Mouse (Mus musculus) midbrain, postnatal 0 days (tissue): ENCODE results near the gene Igf2bp3. TPM values are rescaled to one million over a fixed set of nuclear protein-coding genes. Genes with fewer than 3 reads are reported as not detected.

ENCODE experiments used
- ATAC-seq: fragments of 200-750 bp; cut with Nextera tagmentation; 2 replicates; pipeline ENCODE4 v1.8.0; 2017; ENCODE audit warnings: moderate number of reproducible peaks, mild to moderate bottlenecking, moderate TSS enrichment, moderate library complexity; ENCODE audit not compliant: low FRiP score
- DNase-seq: peaks from one replicate; pipeline ENCODE4 v3.0.0-alpha.2; 2015; ENCODE audit warnings: low spot score
- H3K27ac ChIP-seq: fragments of 300-500 bp; sonication (generic); 2 replicates; pipeline ENCODE4 v1.5.1; 2014; ENCODE audit warnings: low read depth, mild to moderate bottlenecking, low read length, mixed read lengths
- H3K27me3 ChIP-seq: fragments of 300-500 bp; sonication (generic); 2 replicates; pipeline ENCODE4 v1.6.1; 2014; ENCODE audit warnings: low read length, control low read depth, mixed read lengths; ENCODE audit not compliant: insufficient read depth
- H3K36me3 ChIP-seq: fragments of 300-500 bp; sonication (generic); 2 replicates; pipeline ENCODE4 v1.6.1; 2014; ENCODE audit warnings: low read length, control low read depth, mixed read lengths; ENCODE audit not compliant: insufficient read depth
- H3K4me1 ChIP-seq: fragments of 300-500 bp; sonication (generic); 2 replicates; pipeline ENCODE4 v1.6.1; 2014; ENCODE audit warnings: mild to moderate bottlenecking, control low read depth, antibody characterized with exemption, low read length, mixed read lengths; ENCODE audit not compliant: insufficient read depth
- H3K4me2 ChIP-seq: fragments of 300-500 bp; sonication (generic); 2 replicates; pipeline ENCODE4 v1.6.1; 2014; ENCODE audit warnings: low read depth, mild to moderate bottlenecking, low read length, mixed read lengths; ENCODE audit not compliant: poor library complexity, severe bottlenecking
- H3K4me3 ChIP-seq: fragments of 300-500 bp; sonication (generic); 2 replicates; pipeline ENCODE4 v1.5.1; 2014; ENCODE audit warnings: low read depth, mild to moderate bottlenecking, low read length, moderate library complexity
- H3K9ac ChIP-seq: fragments of 300-500 bp; sonication (generic); replicated peaks from 2 replicates; pipeline ENCODE4 v1.6.1; 2014; ENCODE audit warnings: mild to moderate bottlenecking, low read length, moderate library complexity, mixed read lengths; ENCODE audit not compliant: poor library complexity, severe bottlenecking
- H3K9me3 ChIP-seq: fragments of 300-500 bp; sonication (generic); 2 replicates; pipeline ENCODE4 v1.6.1; 2016; ENCODE audit warnings: low read length, control low read depth
- CTCF ChIP-seq: IDR thresholded peaks from 2 replicates; pipeline ENCODE4 v1.5.1; 2016; ENCODE audit warnings: antibody characterized with exemption, mild to moderate bottlenecking
- whole genome bisulfite sequencing: fragments of 180-500 bp; shearing (Covaris S2); extraction: QIAGEN DNeasy Blood & Tissue Kit; methylation state at CpG from one replicate; pipeline ENCODE4 v1.1.7; 2014; 5-methylcytosine and 5-hydroxymethylcytosine counted together
- polyA plus RNA-seq: library from polyadenylated mRNA; unstranded; fragments of >200 nt; fragmentation: Nextera tagmentation; extraction: Ambion mirVana; gene quantifications from 2 replicates; pipeline ENCODE4 v1.2.1, GENCODE M21; 2015
- total RNA-seq: library from RNA; depleted of rRNA; stranded (reverse); fragments of >200 nt; gene quantifications from 2 replicates; pipeline ENCODE4 v1.2.3, GENCODE M21; 2014

Gene Igf2bp3
- total and polyA plus RNA-seq, 2 experiments from 2014 or later, result 5.4 to 10.6 TPM

DNA sequence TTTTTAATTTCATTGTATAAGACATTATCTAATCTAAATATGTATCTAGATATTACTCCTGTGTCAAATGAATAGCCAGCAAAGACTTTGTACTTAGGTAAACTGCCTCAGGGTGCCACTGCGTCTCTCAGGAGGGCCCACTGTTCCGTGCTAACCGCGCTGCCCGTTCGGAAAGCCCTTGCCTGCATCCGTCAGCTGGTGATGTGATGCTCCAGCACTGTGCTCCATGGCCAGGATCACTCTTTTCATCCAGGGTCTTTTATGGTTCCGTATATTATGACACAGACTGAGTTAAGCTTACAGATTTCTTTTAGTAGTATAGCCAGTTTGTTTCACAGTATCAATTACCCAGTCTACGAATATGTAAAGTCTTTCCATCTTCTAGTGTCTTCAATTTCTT lies 82.9 kb downstream of the Igf2bp3 start:
- Histone ChIP-seq H3K4me3 (no peak overlapping the region), H3K27me3 (no peaks in the 10 kb centered on the region), H3K4me2 (no peak overlapping the region), H3K9me3 (no peaks in the 10 kb centered on the region), H3K4me1 (no peaks in the 10 kb centered on the region), H3K36me3 (peaks cover 8% of the 10 kb centered on the region; the same call in 1 of the 2 replicates), H3K27ac (no peak overlapping the region), H3K9ac (no peak overlapping the region)
- DNase-seq (no peak), ATAC-seq (no peak)
- WGBS, result 53% methylated on average over 9 of the region's 9 CpGs
- TF ChIP-seq CTCF, result no peak

DNA sequence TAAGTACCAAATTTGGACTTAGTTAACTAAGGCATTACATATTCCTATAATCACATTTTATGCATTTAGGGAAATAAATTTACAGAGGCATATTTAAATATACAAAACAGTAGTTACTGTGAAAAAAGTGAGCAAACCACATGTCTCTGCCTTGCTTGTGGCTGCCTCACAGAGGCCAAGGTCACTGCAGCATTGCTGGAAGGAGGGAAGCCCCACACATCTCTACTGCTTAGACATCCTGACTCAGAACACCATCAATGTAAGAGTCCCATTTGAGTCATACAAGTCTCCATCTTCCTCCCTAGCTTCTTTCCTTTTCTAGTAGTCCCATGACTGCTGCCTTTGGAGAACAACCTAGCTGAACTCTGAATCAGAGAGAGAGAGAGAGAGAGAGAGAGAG lies 84.4 kb downstream of the Igf2bp3 start:
- no peak overlapping the region for H3K27ac ChIP-seq

DNA sequence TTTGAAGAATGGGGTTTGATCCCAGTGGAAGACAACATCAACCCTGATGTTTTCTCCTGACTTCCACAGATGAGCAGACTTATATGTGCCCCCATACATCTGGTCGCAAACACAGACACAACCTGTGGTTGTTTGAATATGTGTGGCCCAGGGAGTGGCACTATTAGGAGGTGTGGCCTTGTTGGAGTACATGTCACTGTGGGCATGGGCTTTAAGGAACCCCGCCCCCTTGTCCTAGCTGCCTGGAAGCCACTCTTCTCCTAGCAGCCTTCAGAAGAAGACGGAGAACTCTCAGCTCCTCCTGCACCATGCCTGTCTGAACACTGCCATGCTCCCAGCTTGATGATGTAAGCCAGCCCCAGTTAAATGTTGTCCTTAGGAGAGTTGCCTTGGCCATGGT lies 94.4 kb downstream of the Igf2bp3 start:
- Histone ChIP-seq H3K9ac (no peak overlapping the region), H3K9me3 (no peaks in the 10 kb centered on the region), H3K4me3 (no peak overlapping the region), H3K4me1 (no peaks in the 10 kb centered on the region), H3K27me3 (no peaks in the 10 kb centered on the region), H3K4me2 (no peak overlapping the region), H3K36me3 (no peaks in the 10 kb centered on the region), H3K27ac (no peak overlapping the region)
- no peak for TF ChIP-seq CTCF
- WGBS, result 97% methylated on average over 3 of the region's 3 CpGs
- ATAC-seq (no peak), DNase-seq (no peak)

More for the DNA sequence above, 84.4 kb downstream of the Igf2bp3 start:
- Histone ChIP-seq H3K9me3 (no peaks in the 10 kb centered on the region), H3K27me3 (no peaks in the 10 kb centered on the region), H3K4me2 (no peak overlapping the region), H3K9ac (no peak overlapping the region), H3K4me3 (no peak overlapping the region), H3K36me3 (peaks cover 8% of the 10 kb centered on the region; the same call in 1 of the 2 replicates), H3K4me1 (no peaks in the 10 kb centered on the region)
- ATAC-seq (no peak), DNase-seq (no peak)
- no peak for TF ChIP-seq CTCF

DNA sequence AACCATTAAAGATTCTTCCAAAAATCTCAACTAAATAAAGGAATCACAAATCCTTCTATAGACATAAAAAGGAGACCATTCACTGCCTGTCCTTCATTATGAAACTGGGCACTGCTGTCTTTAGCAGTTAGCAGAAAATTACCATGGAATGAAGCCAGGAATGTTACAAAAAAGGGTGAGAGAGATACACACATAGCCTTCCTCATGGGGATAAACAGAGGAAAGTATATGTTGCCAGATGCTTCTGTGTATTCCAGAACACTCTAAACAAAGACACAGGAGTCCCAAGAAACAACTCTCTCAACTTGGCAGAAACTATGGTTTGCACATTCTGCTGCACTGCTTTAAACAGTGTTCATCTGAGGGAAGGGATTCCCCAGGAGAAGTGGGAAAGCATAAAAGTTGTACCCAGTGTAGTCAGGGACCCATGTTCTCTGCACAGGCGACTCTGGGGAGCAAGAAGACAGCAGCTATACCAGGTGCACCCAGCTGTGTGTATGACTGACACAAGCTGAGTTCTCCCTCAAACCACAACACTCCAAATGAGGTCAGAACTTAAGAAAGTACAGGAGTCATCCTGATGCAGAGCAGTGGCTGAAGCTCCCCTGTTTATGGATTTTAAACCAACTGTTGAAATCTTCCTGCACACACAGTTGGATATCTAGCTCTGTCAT lies 95.2 kb downstream of the Igf2bp3 start:
- peak; percentile 43 for DNase-seq
- Histone ChIP-seq H3K27ac (no peak overlapping the region), H3K4me3 (no peak overlapping the region), H3K4me2 (no peak overlapping the region), H3K36me3 (no peaks in the 10 kb centered on the region), H3K9me3 (no peaks in the 10 kb centered on the region), H3K27me3 (no peaks in the 10 kb centered on the region), H3K9ac (no peak overlapping the region), H3K4me1 (no peaks in the 10 kb centered on the region)
- no peak for ATAC-seq
- WGBS, result 81% methylated on average over 1 of the region's 1 CpGs
- TF ChIP-seq CTCF, result no peak

DNA sequence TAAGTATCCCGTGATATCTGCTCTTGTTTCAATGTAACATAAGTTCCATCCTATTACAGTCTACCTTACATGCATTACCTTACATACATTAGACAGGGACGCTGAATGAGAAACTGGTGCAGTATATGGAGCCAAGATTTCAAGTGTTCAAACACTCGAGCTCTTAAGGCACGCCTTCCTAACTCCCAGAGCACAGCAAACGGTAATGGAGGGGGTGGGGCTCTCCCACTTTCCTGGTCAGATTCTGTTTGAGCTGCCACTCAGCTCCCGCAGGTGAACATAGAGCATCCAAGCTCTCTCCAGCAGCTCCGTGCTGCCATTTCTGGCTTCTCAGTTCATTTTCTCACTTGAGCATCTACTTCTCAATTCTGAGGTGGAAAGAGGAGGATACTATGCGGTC lies 96.3 kb downstream of the Igf2bp3 start:
- Histone ChIP-seq H3K4me3 (no peak overlapping the region), H3K27ac (no peak overlapping the region), H3K9ac (no peak overlapping the region), H3K4me2 (no peak overlapping the region), H3K27me3 (no peaks in the 10 kb centered on the region), H3K36me3 (no peaks in the 10 kb centered on the region), H3K9me3 (no peaks in the 10 kb centered on the region), H3K4me1 (no peaks in the 10 kb centered on the region)
- no peak for ATAC-seq
- no peak for TF ChIP-seq CTCF
- WGBS, result 81% methylated on average over 8 of the region's 8 CpGs
- DNase-seq, result no peak

DNA sequence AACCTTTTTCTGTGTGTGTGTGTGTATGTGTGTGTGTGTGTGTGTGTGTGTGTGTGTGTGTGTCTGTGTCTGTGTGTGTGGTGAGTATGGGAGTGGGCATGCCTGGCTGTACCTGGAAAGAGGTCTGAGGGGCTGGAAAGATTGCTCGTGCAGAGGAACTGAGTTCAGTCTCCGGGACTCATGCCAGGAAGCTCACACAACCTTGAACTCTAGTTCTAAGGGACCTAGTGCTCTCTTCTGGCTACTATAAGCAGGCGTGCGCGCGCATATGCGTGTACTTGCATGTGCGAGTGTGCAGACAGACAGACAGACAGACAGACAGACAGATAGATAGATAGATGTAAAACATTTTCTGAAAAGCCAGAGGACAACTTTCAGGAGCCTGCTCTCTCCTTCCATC lies 98.5 kb downstream of the Igf2bp3 start:
- TF ChIP-seq CTCF, result no peak
- DNase-seq, result no peak
- Histone ChIP-seq H3K4me3 (no peak overlapping the region), H3K4me1 (no peaks in the 10 kb centered on the region), H3K4me2 (no peak overlapping the region), H3K27ac (no peak overlapping the region), H3K36me3 (no peaks in the 10 kb centered on the region), H3K27me3 (no peaks in the 10 kb centered on the region), H3K9me3 (no peaks in the 10 kb centered on the region), H3K9ac (no peak overlapping the region)
- 96% methylated on average over 8 of the region's 8 CpGs for WGBS
- ATAC-seq, result no peak
